Mouse (Mus musculus): Measurements from ENCODE around the gene Dgka.
"Not testable (repeated sequence)": the region's sequence is repeated elsewhere in the genome, so short reads cannot be mapped to it uniquely, and the experiment has no call there.

The Dgka gene

GRCm38 (mm10) chr10:128731002-128731433 lies 13.6 kb downstream of the Dgka start:
- DNase-seq, result peak; percentile 76

DNA sequence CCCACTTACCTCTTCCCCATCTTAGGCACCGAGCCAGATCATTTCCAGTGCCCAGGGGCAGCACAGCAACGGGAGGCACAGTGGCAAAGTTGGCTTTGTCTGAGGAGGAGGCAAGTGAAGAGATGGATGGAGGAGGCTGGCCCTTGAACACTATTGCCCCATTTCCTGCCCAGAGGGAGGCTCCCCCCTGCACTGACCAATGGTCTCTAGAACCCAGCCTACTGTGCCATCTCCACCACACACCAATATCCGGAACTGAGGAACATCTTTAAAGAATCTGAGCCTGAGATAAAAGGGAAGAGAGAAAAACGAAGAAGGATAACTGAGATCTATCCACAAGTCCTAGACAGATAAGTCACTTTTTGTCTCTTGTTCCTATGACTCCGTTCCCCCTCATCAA lies 16.6 kb downstream of the Dgka start:
- no peak for DNase-seq

DNA sequence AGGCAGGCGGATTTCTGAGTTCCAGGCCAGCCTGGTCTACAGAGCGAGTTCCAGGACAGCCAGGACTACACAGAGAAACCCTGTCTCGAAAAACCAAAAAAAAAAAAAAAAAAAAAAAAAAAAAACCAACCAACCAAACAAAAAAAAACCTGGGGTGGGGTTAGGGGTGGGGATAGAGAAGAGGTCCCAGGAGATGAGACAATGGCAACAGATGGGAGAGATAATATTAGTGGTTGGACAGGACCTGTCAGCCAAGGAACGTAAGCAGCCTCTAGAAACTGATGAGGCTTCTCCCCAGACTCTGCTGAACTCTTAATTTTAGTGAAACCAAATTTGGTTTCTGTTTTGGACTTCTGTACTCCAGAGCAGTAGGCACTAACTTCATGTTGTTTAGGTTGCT lies 19.2 kb downstream of the Dgka start:
- not testable (repeated sequence) for DNase-seq

GRCm38 (mm10) chr10:128715559-128716537 lies 28.8 kb downstream of the Dgka start:
- DNase-seq, result no peak

GRCm38 (mm10) chr10:128711318-128711717 lies 33.3 kb downstream of the Dgka start:
- DNase-seq, result not testable (repeated sequence)

DNA sequence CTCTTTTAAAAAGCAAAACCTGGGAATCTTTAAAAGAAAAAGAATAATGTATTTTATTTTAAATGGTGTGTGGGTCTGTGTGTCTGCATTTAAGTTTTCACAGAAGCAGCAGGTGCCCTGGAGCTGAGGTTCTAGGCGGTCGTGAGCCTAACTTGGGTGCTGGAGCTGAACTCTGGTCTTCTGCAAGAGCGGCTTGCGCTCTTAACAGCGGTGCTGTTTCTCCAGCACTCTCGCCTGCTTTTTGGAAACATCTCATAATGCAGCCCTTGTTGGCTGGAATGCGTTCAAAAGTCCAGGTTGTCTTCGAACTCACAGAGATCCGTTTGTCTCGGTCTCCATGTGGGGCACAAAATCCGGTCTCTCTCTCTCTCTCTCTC lies 39.4 kb downstream of the Dgka start:
- DNase-seq, result no peak

GRCm38 (mm10) chr10:128704491-128705316 lies 40.0 kb downstream of the Dgka start, which contains the start of gene Cdk2:
TSS of gene Cdk2 (minus strand) at chr10:128705031.
- DNase-seq, result peak; percentile 83

- DNase-seq, result no peak
Measured at GRCm38 (mm10) chr10:128703895-128704294, 40.8 kb downstream of the Dgka start, which contains the start of gene Pmel. TSS of gene Pmel (plus strand) at chr10:128704195.

GRCm38 (mm10) chr10:128702328-128703007 lies 42.2 kb downstream of the Dgka start:
- no peak for DNase-seq

DNA sequence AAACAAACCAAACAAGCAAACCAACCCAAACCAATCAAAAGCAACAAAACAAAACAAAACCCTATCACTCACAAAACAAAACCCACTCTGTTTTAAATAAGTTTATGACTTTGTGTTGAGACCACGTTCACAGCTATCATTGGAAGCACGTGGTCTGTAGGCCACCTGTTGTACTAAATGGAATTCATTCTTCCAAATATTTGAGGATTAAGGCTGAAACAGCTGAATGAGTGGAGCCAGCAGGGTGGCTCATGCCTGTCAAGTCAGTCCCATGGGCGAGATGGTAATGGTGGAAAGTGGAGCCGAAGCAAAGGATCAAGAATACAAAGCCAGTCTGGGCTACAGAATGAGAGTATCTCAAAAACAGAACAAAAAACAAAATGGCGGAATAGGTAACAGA lies 43.9 kb downstream of the Dgka start:
- no peak for DNase-seq

DNA sequence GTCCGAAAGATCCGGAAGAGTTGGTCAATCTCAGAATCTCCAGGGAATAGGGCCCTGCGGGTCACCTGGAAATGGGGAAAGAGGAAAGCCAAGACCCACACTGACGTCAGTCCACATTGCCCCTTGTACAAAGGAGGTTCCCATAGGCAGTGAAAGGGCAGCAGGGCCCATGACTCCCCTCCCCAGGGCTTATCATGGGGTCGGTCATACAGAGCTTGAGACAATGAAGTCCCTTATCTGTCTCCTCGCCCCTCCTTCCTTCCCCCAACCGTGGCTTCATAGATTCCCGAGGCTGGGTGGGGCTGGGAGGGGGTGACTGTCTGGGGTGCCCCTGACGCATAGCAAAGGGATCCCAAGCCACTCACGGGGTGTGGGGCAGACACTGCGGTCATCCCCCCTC lies 45.0 kb downstream of the Dgka start:
- DNase-seq, result no peak

DNA sequence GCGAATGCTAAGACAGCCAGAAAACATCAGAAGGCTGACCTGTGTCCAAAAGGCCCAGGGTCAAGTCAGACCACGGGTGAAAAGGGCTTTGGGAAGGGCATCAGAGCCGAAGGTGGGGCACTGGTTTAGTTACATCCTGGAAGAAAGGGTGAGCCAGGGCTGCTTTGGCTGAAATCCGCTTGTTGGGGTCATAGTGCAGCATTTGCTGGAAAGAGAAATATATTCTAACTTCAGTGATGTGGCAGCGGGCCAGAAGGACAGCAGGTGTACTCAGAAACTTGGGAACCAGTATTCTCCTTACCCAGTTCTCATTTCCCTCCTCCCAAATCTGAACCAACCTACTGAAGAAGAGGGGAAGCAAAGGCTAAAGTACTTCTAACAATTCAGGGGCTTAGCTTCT lies 45.6 kb downstream of the Dgka start:
- peak; percentile 22 for DNase-seq

- no peak for DNase-seq
Measured at GRCm38 (mm10) chr10:128697072-128697725, 47.5 kb downstream of the Dgka start.

GRCm38 (mm10) chr10:128695992-128696807 lies 48.5 kb downstream of the Dgka start, which contains the start of gene Rab5b:
TSS of gene Rab5b (minus strand) at chr10:128696264.
- peak; percentile 94 for DNase-seq

GRCm38 (mm10) chr10:128695411-128695991 lies 49.2 kb downstream of the Dgka start:
- no peak for DNase-seq

- no peak for DNase-seq
Measured at GRCm38 (mm10) chr10:128674469-128675008, 70.1 kb downstream of the Dgka start.

DNA sequence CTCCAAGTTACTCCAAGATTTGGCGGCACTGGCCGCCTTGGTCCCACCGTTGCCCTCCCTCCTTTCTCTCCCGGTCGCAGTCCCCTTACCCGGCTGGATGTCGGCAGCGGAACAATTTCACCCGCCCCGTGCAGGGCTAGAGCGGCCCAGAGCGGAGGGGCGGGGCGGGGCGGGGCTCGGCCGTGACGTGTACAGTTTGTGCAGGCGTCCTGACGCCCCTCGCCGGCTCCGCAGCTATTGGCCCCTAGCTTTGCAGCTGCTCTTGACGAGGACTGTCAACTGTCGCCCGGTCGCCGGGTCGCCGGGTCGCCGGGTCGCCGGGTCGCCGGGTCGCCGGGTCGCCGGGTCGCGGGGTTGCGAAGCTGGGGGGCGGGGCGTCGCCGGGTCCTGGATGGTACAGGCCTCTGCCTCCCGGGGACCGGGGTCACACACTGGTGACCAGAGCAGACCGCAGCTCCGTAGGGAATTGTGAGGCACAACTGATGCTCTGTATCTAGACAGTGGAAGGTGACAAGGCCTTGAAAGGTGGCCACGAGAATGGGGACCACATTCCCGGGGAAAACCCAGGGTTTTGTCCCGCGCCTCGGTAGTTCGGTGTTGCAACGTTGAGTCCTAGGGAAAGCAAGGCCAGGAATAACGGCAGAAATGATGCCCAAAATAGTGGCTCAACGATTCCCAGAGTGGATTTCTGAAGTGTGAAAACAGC lies 70.7 kb downstream of the Dgka start, which contains the start of gene Suox:
Gene Suox (minus strand): TSS at position 311 of the 706 bp plus-strand sequence.
- peak; percentile 82 for DNase-seq

DNA sequence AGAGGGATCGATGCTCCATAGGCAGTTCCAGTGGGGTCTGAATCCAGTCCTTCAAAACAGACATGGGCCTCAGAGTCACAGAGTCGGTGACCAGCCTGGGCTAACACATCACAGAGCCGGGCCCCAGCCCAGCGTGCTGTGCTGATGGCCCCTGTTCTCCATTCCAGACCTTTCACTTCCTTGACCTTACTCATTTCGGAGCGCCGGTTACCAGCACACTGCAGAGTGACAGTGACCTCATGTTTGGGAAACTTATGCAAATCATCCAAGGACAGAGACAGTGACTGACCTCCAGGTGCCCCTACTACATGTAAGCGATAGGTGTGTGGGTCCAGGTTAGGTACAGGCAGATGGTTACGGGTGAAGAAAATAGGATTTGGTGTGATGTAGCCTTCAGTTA lies 73.5 kb downstream of the Dgka start:
- DNase-seq, result no peak

Measured in right cerebral cortex, postnatal 14 days (tissue).